Mouse (Mus musculus): ENCODE data around the gene Mrps23. TPM values are rescaled to one million over a fixed set of nuclear protein-coding genes. Genes with fewer than 3 reads are reported as not detected.

The Mrps23 gene
- total RNA-seq, 2 experiments from 2014 or later, result 122 to 144 TPM

DNA sequence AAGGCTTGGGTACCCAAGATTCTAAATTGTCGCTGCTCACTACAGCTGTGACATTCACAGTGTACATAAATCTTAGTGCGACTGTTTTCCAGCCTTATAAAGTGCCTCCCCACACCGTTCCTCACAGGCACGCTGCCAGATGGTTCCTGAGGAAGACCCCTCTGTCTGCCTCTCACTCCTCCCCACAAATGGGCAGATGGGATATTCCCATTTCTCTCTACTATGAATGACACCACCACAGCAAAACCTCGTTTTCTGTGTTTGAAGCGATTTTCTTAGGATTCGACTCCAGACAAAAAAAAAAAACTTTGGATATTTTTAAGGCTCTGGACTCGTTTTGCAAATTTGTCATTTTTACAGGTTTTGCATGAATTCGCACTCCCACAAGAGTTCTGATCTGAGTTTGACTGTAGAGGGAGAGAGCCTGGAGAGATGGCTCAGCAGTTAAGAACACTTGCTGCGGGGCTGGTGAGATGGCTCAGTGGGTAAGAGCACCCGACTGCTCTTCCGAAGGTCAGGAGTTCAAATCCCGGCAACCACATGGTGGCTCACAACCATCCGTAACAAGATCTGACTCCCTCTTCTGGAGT, 41.5 kb downstream of the Mrps23 start:
- no peak for TF ChIP-seq CTCF (IDR thresholded peaks at IDR 0.05)
- DNase-seq, result no peak
- Histone ChIP-seq H3K4me3 (no peak overlapping the region), H3K27ac (no peak overlapping the region)
- intact Hi-C loops (cut with DNase I), result no loop called here

- no peak overlapping the region for H3K4me3 ChIP-seq
- no peak overlapping the region for H3K27ac ChIP-seq
- TF ChIP-seq CTCF (IDR thresholded peaks at IDR 0.05), result no peak
- peak; percentile 75 for DNase-seq
- intact Hi-C loops (cut with DNase I), result no loop called here
Observed at GRCm38 (mm10) chr11:88248636-88249035, 44.4 kb downstream of the Mrps23 start.

DNA sequence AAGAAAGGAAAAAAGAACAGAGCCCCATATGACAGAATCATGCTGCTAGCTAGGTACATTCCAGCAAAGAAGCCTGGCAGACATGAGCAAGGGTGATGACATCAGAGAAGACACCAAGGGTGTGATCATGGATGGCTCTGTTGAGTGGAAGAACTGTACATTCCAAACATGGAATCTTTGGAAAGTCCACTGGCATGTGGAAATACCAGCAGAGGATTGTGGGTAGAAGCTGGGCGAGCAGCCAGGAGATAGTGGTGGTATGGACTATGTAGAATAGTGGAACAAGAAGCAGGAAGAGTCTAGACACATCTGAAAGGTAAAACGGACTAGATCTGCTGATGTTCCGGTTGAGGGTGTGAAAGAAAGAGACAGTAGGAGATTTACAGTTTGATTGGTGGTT, 46.4 kb downstream of the Mrps23 start:
- no peak overlapping the region for H3K27ac ChIP-seq
- intact Hi-C loops (cut with DNase I), result loop anchor here (5.0 to 10.0 kb wide), 2 partner anchors 74 to 302 kb away; no protein-coding TSS in a partner anchor
- no peak for TF ChIP-seq CTCF (IDR thresholded peaks at IDR 0.05)

GRCm38 (mm10) chr11:88251295-88251694, 47.1 kb downstream of the Mrps23 start:
- no peak for DNase-seq
- intact Hi-C loops (cut with DNase I), result loop anchor here (5.0 to 10.0 kb wide), 2 partner anchors 74 to 301 kb away; no protein-coding TSS in a partner anchor
- no peak overlapping the region for H3K4me3 ChIP-seq
- H3K27ac ChIP-seq, result no peak overlapping the region
- no peak for TF ChIP-seq CTCF (IDR thresholded peaks at IDR 0.05)

More for the DNA sequence above, 46.4 kb downstream of the Mrps23 start:
- no peak overlapping the region for H3K4me3 ChIP-seq
- DNase-seq, result no peak

GRCm38 (mm10) chr11:88251972-88252766, 48.0 kb downstream of the Mrps23 start:
- DNase-seq, result peak; percentile 91
- peak; percentile 100 for TF ChIP-seq CTCF (IDR thresholded peaks at IDR 0.05)
- intact Hi-C loops (cut with DNase I), result loop anchor here (2.0 to 10.0 kb wide), 3 partner anchors 73 to 477 kb away; no protein-coding TSS in a partner anchor
- H3K27ac ChIP-seq, result peak overlapping the region; percentile 87
- H3K4me3 ChIP-seq, result no peak overlapping the region; the same call in 1 of the 2 replicates

DNA sequence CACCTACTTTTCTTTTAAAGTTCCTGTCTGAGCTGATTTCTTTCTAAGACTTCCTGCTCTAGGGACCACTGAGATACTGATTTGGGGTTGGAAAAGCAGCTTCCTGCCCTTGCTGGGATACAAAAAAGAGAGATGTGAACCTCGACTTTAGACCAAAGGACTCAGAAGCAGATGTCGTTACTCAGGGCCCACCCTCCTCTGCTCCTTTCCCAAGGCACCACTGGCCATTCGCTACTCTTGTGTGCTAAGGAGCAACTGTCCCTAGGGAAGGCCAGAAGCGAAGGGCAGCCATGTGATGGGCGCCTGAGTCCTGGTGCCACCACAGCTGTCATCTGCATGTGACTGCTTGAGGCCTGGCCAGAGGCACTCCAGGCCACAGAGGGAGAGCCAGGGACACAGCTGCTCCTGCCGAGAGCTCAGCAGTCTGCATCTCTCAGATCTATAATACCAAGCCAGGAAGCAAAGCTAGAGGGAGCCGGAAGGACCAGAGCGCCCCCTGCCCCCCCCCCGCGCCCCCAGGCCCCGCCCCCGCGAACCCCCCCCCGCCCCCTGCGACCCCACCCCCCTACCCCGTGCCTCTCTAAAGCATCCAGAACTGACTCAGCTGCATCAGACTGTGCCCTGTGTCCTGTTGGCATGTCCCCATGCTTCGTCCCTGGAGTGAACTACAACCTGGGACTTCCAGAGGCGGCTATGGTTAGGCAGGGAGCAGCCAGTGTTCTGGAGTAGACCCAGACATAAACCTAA, 48.8 kb downstream of the Mrps23 start:
- peak; percentile 88 for DNase-seq
- H3K4me3 ChIP-seq, result no peak overlapping the region
- intact Hi-C loops (cut with DNase I), result loop anchor here (1.0 to 10.0 kb wide), 5 partner anchors 72 to 570 kb away; no protein-coding TSS in a partner anchor
- peak overlapping the region; percentile 87 for H3K27ac ChIP-seq
- TF ChIP-seq CTCF (IDR thresholded peaks at IDR 0.05), result no peak

DNA sequence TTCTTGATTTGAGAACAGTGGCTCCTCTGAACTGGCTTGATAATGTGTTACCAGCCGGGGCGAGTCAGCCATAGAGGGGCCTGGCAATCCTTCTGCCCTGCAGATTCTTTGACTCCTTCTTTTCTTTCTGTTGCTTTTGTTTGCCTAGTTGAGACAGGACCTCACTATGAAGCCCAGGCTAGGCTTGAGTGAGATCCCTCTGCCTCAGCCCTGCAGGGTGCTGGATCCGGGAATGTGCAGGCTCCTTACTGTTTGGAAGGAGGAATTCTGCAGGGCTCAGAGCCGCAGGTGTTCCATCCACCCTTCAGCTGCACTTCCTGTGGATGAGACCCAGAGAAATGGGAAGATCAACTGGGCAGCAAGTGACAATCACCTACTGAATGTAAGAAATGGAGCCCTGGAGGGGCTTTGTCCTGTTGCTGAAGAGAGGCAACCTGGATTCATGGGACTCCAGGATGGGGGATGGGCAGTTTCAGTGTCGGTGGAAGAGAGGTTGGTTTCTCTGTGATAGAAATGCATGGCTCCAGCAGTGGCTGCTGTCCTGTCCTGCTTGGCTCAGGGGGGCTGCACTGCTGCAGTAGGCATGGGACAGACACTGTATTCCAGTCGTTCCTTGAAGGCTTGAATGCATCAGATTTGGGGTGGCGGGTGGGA, 49.5 kb downstream of the Mrps23 start:
- peak overlapping the region; percentile 87 for H3K27ac ChIP-seq
- no peak overlapping the region for H3K4me3 ChIP-seq
- TF ChIP-seq CTCF (IDR thresholded peaks at IDR 0.05), result no peak
- no peak for DNase-seq
- intact Hi-C loops (cut with DNase I), result loop anchor here (1.0 to 10.0 kb wide), 5 partner anchors 71 to 570 kb away; no protein-coding TSS in a partner anchor

DNA sequence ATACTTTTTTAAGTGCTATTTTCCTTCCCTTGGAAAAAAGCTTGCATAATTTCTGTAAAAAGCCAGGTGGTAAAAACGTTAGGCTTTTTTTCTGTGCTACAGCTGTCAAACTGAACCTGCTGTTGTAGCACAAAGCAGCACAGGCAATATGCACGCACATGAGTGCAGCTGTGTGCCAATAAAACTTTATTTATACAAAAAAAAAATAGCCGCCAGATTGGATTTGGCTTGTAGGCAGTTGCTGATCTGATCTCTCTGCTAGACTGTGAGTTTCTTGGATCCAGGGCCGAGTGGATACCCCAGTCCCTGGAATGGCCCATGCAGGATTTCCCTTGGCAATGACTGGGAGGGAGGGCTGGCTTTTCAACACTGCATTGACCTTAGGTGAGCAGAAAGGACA, 53.5 kb downstream of the Mrps23 start:
- DNase-seq, result no peak
- Histone ChIP-seq H3K27ac (no peak overlapping the region), H3K4me3 (no peak overlapping the region)
- intact Hi-C loops (cut with DNase I), result loop anchor here (10.0 kb wide), 1 partner anchor 67 kb away; no protein-coding TSS in a partner anchor
- TF ChIP-seq CTCF (IDR thresholded peaks at IDR 0.05), result no peak

GRCm38 (mm10) chr11:88258212-88258611, 54.0 kb downstream of the Mrps23 start:
- intact Hi-C loops (cut with DNase I), result loop anchor here (10.0 kb wide), 1 partner anchor 67 kb away; no protein-coding TSS in a partner anchor
- no peak for DNase-seq
- H3K4me3 ChIP-seq, result no peak overlapping the region

GRCm38 (mm10) chr11:88260463-88260862, 56.3 kb downstream of the Mrps23 start:
- DNase-seq, result no peak
- Histone ChIP-seq H3K27ac (no peak overlapping the region), H3K4me3 (no peak overlapping the region)
- TF ChIP-seq CTCF (IDR thresholded peaks at IDR 0.05), result no peak
- intact Hi-C loops (cut with DNase I), result no loop called here

More at GRCm38 (mm10) chr11:88258212-88258611, 54.0 kb downstream of the Mrps23 start:
- TF ChIP-seq CTCF (IDR thresholded peaks at IDR 0.05), result 0 out of 2 replicates have a peak, but pooled peaks have one; percentile 32
- H3K27ac ChIP-seq, result no peak overlapping the region

Other genes with a start within 250 kb of the Mrps23 start
- 100 to 1,000 TPM; 193 to 205 TPM for gene Dynll2, start 216.9 kb upstream of the Mrps23 start, total RNA-seq (2021)
- gene Srsf1, start 157.0 kb upstream of the Mrps23 start, total RNA-seq (2021), result 10 to 100 TPM; 67.5 to 85.8 TPM
- 10 to 100 TPM; 76.5 to 87.2 TPM for gene Vezf1, start 136.1 kb upstream of the Mrps23 start, total RNA-seq (2021)
- 100 to 1,000 TPM; 101 to 127 TPM for gene Cuedc1, start 106.3 kb upstream of the Mrps23 start, total RNA-seq (2021)
- gene Ccdc182, start 89.7 kb downstream of the Mrps23 start, total RNA-seq (2021), result not detected

All from gastrocnemius, adult 2 months (tissue).